Mouse (Mus musculus) heart, adult 2 months (tissue): ENCODE data around the gene Chd5.

Experiments
- EP300 ChIP-seq: fragments of 200-500 bp; IDR thresholded peaks from 2 replicates; pipeline ENCODE4 v1.6.1; 2011; ENCODE audit warnings: low read depth, low read length, control low read depth; ENCODE audit not compliant: insufficient read depth
- POLR2A ChIP-seq: fragments of 200-500 bp; IDR thresholded peaks from 2 replicates; pipeline ENCODE4 v1.6.1; 2011; ENCODE audit warnings: mild to moderate bottlenecking, low read depth, low read length, control low read depth; ENCODE audit not compliant: insufficient read depth

- TF ChIP-seq POLR2A (no peak), EP300 (no peak)
Observed at GRCm38 (mm10) chr4:152294188-152294929, 44.1 kb upstream of the Chd5 start.
